Mouse (Mus musculus) hindbrain, embryonic 14.5 days (tissue): Measurements from ENCODE around the gene Nccrp1. TPM values are rescaled to one million over a fixed set of nuclear protein-coding genes. Genes with fewer than 3 reads are reported as not detected.

ENCODE experiments used
- ATAC-seq: fragments of 200-750 bp; cut with Nextera tagmentation; 2 replicates; pipeline ENCODE4 v1.8.0; 2017; ENCODE audit warnings: moderate number of reproducible peaks, mild to moderate bottlenecking, moderate TSS enrichment, moderate library complexity; ENCODE audit not compliant: low FRiP score
- DNase-seq: peaks from one replicate; pipeline ENCODE4 v3.0.0-alpha.2; 2015; ENCODE audit warnings: low spot score
- H3K27ac ChIP-seq: fragments of 300-500 bp; sonication (generic); 2 replicates; pipeline ENCODE4 v1.5.1; 2014; ENCODE audit warnings: mild to moderate bottlenecking, moderate library complexity
- H3K27me3 ChIP-seq: fragments of 300-500 bp; sonication (generic); 2 replicates; pipeline ENCODE4 v1.6.1; 2014; ENCODE audit warnings: mild to moderate bottlenecking, low read length, mixed read lengths; ENCODE audit not compliant: control insufficient read depth, insufficient read depth
- H3K36me3 ChIP-seq: fragments of 300-500 bp; sonication (generic); replicated peaks from 2 replicates; pipeline ENCODE4 v1.6.1; 2014; ENCODE audit not compliant: control insufficient read depth, insufficient read depth
- H3K4me1 ChIP-seq: fragments of 300-500 bp; sonication (generic); replicated peaks from 2 replicates; pipeline ENCODE4 v1.6.1; 2014; ENCODE audit warnings: antibody characterized with exemption, low read length, mixed read lengths; ENCODE audit not compliant: control insufficient read depth, insufficient read depth
- H3K4me2 ChIP-seq: fragments of 300-500 bp; sonication (generic); replicated peaks from 2 replicates; pipeline ENCODE4 v1.6.1; 2014; ENCODE audit warnings: mild to moderate bottlenecking, moderate library complexity
- H3K4me3 ChIP-seq: fragments of 300-500 bp; sonication (generic); replicated peaks from 2 replicates; pipeline ENCODE4 v1.5.1; 2014; ENCODE audit warnings: mild to moderate bottlenecking, low read length
- H3K9ac ChIP-seq: fragments of 300-500 bp; sonication (generic); 2 replicates; pipeline ENCODE4 v1.6.1; 2014
- H3K9me3 ChIP-seq: fragments of 300-500 bp; sonication (generic); 2 replicates; pipeline ENCODE4 v1.6.1; 2016; ENCODE audit warnings: low read length; ENCODE audit not compliant: control insufficient read depth
- WGBS: fragments of 180-500 bp; shearing (Covaris S2); extraction: QIAGEN DNeasy Blood & Tissue Kit; methylation state at CpG from one replicate; pipeline ENCODE4 v1.1.7; 2014; 5-methylcytosine and 5-hydroxymethylcytosine counted together
- polyA plus RNA-seq: library from polyadenylated mRNA; unstranded; fragments of >200 nt; fragmentation: Nextera tagmentation; extraction: Ambion mirVana; gene quantifications from 2 replicates; pipeline ENCODE4 v1.2.1, GENCODE M21; 2014

Nccrp1 gene
- polyA plus RNA-seq, 1 experiment from 2014 or later, result 0.12 TPM

DNA sequence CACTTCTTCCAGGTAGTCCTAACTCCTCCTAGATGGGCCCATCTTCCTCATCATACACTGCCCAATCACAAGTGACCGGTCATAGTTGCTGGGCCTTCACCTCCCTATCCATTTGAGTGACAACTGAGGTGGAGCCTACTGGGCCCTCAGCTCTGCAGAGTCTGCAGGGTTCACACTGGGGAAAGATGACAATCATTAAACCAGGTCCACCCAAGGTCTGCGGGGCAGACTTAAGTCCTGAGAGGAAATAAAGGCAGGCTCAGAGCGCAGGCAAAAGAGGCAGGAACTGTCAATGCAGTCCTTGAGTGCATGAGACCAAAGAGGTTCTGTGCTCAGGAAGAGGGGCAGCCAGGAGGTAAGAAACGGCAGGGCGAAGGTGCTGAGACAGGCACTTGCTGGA lies 25.6 kb upstream of the Nccrp1 start:
- Histone ChIP-seq H3K4me1 (peaks cover 5% of the 10 kb centered on the region; the same call in 1 of the 2 replicates), H3K4me2 (no peak overlapping the region), H3K9me3 (no peaks in the 10 kb centered on the region), H3K36me3 (peaks cover 9% of the 10 kb centered on the region), H3K9ac (no peak overlapping the region), H3K27me3 (no peaks in the 10 kb centered on the region), H3K4me3 (no peak overlapping the region), H3K27ac (no peak overlapping the region)
- 91% methylated on average over 5 of the region's 5 CpGs for WGBS
- ATAC-seq (no peak), DNase-seq (no peak)

DNA sequence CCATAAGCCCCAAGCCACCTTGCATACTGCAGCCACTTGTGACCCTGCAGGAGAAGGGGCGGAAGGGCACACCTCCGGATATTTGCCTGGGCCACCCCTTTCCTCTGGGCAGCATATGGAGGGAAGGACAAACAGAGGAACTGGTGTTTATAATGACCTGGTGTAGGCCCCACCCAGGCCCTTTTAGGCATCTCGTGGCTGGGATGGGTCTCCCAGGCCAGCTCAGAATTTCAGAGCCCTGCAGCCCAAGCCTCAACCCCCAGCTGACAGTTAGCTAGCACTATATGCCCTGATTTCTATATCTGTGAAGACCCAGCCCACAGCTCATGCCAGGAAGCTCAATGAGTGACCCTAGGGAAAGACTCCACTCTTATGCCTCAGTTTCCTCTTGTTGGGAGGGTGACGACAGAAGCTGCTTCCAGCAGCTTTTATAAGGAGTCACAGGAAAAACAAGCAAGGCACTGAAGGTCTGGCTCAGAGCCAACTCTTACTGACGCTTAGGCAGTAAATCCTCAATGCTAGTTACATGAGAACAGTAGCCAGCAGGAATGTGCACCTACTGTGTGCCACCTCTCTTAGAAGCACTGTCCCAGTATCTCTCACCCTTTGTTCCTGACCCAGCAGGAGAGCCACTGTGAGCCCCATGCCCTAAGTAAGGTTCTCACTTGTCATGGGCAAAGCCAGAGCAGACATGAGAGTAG lies 24.1 kb upstream of the Nccrp1 start:
- no peaks in the 10 kb centered on the region for H3K27me3 ChIP-seq
- no peak overlapping the region for H3K4me2 ChIP-seq
- 0 out of 2 replicates have a peak overlapping the region, but pooled peaks have one; percentile 17 for H3K9ac ChIP-seq
- peak; percentile 40 for DNase-seq
- no peaks in the 10 kb centered on the region; the same call in 1 of the 2 replicates for H3K4me1 ChIP-seq
- no peak for ATAC-seq
- H3K27ac ChIP-seq, result no peak overlapping the region; the same call in 1 of the 2 replicates
- H3K9me3 ChIP-seq, result no peaks in the 10 kb centered on the region
- 46% methylated on average over 5 of the region's 5 CpGs for WGBS
- no peak overlapping the region for H3K4me3 ChIP-seq
- H3K36me3 ChIP-seq, result peaks cover 25% of the 10 kb centered on the region

DNA sequence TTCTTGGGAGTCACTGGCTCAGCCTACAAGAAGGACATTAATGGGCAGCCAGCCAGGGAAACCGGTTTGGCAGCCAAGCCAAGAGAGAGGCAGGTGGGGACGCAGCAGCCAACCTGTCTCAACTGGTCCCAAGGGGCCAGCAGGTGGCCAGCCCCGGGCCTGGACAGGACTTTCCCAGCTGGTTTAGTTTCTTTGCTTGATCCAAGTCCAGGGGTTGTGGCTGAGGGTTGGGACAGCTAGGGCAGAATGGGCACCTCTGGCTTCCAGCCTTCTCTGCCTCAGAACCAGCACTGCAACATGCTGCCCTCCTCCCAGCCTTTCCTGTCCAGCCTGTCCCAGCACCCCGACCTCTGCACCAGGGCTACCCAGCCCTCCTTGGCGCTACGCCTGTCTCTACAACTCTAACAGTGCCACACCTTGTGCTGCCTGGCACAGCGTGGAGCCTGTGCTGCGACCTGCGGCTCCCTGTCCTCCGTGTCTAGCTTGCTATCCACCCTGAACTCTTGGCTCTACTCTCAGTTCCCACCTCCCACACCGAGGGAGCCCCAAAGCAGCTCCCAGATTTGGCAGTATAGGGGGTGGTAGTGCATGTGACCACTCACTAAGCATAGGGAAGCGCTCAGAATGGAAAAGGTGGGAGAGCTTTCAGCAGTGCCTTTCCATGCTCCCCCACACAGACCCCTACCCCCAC lies 23.4 kb upstream of the Nccrp1 start:
- Histone ChIP-seq H3K36me3 (peaks cover 32% of the 10 kb centered on the region), H3K4me3 (no peak overlapping the region), H3K4me1 (no peaks in the 10 kb centered on the region; the same call in 1 of the 2 replicates), H3K27ac (no peak overlapping the region), H3K4me2 (no peak overlapping the region), H3K9ac (0 out of 2 replicates have a peak overlapping the region, but pooled peaks have one; percentile 17), H3K9me3 (no peaks in the 10 kb centered on the region), H3K27me3 (no peaks in the 10 kb centered on the region)
- WGBS, result 70% methylated on average over 12 of the region's 12 CpGs
- ATAC-seq, result no peak
- peak; percentile 24 for DNase-seq

DNA sequence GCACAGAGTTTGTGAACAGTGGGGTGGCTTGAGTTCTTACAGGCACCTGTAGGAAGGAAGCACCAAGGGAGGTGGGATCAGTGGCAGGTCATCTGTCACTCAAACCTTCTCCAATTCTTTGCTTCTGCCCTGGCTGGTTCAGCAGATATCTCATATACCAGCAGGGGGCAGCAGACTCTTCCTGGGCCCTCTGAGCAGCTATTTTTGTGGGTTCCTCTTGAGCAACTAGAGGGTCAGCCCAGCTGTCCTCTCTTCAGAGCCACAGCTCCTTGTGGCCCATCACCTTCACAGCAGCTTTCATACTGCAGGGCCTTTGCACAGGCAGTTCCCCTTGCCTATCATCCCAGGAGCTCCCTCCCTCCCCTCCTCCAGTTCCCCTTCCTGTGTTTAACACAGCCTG lies 21.2 kb upstream of the Nccrp1 start:
- H3K27me3 ChIP-seq, result no peaks in the 10 kb centered on the region
- DNase-seq (peak; percentile 66), ATAC-seq (no peak)
- no peak overlapping the region for H3K4me2 ChIP-seq
- no peak overlapping the region for H3K4me3 ChIP-seq
- H3K9me3 ChIP-seq, result no peaks in the 10 kb centered on the region
- no peak overlapping the region for H3K9ac ChIP-seq
- peaks cover 53% of the 10 kb centered on the region for H3K36me3 ChIP-seq
- no peaks in the 10 kb centered on the region; the same call in 1 of the 2 replicates for H3K4me1 ChIP-seq
- H3K27ac ChIP-seq, result no peak overlapping the region

DNA sequence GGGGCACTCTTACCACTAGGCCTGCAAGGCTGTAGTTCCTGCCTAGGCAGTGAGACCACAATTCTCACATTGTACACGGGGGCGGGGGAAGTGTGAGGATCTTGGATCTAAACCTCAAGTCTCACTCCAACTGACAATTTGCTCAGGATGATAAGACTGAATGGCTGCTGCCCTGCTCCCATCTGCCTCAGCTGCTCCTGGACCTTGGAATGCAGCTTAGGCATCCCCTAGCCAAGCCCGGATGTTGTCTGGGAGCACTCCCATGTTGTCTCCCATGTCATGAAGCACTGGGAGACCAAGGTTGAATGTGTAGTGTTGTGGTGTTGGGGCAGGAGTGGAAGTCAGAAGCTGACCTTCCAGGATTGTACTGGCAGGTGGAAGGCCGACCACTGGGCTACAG lies 20.5 kb upstream of the Nccrp1 start:
- Histone ChIP-seq H3K4me2 (no peak overlapping the region), H3K27me3 (no peaks in the 10 kb centered on the region), H3K36me3 (peaks cover 60% of the 10 kb centered on the region), H3K9ac (no peak overlapping the region), H3K9me3 (no peaks in the 10 kb centered on the region), H3K4me3 (no peak overlapping the region), H3K27ac (no peak overlapping the region), H3K4me1 (no peaks in the 10 kb centered on the region; the same call in 1 of the 2 replicates)
- WGBS, result 92% methylated on average over 4 of the region's 4 CpGs
- DNase-seq (no peak), ATAC-seq (no peak)

DNA sequence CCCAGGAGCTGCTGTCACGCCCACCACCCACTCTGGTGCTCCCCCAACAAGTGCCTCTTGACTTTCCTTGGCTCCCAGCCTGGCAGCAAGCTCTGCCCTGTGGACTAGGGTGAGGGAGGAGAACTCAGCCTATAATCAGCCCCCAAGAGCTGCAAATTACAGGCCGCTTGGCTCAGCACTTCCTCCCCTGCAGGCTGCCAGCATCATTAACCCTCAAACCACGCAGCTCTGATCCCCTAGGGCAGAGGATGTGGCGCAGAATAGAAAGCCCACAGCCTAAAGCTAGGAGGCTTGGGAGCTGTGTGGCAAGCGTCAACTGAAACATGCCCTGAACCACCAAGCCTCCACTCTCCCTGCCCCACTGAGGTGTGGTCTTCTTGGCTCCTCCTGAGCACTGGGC lies 18.4 kb upstream of the Nccrp1 start:
- H3K4me3 ChIP-seq, result no peak overlapping the region
- no peaks in the 10 kb centered on the region; the same call in 1 of the 2 replicates for H3K4me1 ChIP-seq
- no peak for DNase-seq
- no peaks in the 10 kb centered on the region for H3K27me3 ChIP-seq
- WGBS, result 87% methylated on average over 5 of the region's 5 CpGs
- ATAC-seq, result no peak
- H3K36me3 ChIP-seq, result peaks cover 69% of the 10 kb centered on the region
- H3K27ac ChIP-seq, result no peak overlapping the region
- no peak overlapping the region for H3K9ac ChIP-seq
- no peaks in the 10 kb centered on the region for H3K9me3 ChIP-seq
- no peak overlapping the region for H3K4me2 ChIP-seq

DNA sequence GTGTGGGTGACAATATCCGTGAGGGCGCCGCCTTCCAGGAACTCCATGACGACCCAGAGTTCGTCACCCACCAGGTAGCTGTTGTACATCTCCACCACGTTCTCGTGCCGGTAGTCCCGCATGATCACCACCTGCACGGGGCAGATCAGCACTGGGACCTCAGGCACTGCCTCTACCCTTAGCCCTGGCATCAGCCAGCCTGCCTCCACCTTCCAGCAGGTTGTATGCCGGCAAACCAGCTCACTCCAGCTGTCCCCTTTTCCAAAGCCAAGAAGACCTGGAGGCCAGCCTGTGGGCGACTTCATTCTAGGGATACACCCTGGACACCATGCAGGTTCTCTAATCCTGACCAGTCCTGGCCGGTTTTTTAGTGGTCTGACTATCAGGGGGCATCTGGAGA lies 15.9 kb upstream of the Nccrp1 start:
- DNase-seq (no peak), ATAC-seq (no peak)
- Histone ChIP-seq H3K27ac (no peak overlapping the region), H3K4me1 (no peaks in the 10 kb centered on the region), H3K36me3 (peaks cover 85% of the 10 kb centered on the region), H3K27me3 (no peaks in the 10 kb centered on the region), H3K4me2 (no peak overlapping the region), H3K9ac (no peak overlapping the region), H3K4me3 (no peak overlapping the region), H3K9me3 (no peaks in the 10 kb centered on the region)
- 92% methylated on average over 13 of the region's 13 CpGs for WGBS

DNA sequence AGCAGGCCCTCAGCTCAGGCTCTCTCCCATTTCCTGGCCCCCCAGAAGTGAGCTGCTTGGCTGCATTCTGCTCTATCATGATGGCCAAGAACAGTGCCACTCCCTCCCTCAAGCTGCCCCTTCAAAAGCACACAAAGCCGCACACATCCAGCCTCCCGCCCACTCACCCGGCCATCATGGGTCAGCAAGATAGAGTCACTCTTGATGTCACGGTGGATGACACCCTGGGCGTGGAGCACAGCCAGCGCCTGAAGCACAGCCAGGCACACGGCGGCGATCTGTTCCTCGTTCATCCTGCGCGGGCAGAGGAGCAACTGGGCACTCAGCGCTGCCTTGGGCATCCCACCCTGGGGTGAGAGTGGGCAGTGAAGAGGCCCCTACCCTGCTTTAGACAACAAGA lies 15.3 kb upstream of the Nccrp1 start:
- ATAC-seq (no peak), DNase-seq (no peak)
- H3K9ac ChIP-seq, result no peak overlapping the region
- no peak overlapping the region for H3K27ac ChIP-seq
- H3K4me3 ChIP-seq, result no peak overlapping the region
- H3K4me2 ChIP-seq, result no peak overlapping the region
- WGBS, result 88% methylated on average over 12 of the region's 13 CpGs
- H3K27me3 ChIP-seq, result no peaks in the 10 kb centered on the region
- H3K9me3 ChIP-seq, result no peaks in the 10 kb centered on the region
- peaks cover 83% of the 10 kb centered on the region for H3K36me3 ChIP-seq
- H3K4me1 ChIP-seq, result no peaks in the 10 kb centered on the region

DNA sequence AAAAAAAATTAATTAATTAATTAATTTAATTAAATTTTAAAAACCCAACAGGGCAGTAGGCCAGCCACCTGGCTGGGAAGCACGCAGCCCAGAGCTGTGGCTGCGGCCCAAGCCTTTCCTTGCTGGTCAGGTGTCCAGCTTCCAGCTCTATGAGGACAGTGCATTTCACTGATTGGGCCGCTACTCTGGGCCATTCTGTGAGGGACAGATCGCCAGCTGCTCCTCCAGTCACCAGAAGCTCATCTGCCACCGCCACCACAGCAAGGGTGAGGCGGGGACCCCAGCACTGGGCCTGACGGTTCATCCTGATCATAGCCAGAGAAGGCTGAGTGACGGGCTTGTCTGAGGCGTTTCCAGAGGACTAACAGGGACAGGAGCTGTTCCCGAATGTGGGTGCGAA lies 14.9 kb upstream of the Nccrp1 start:
- Histone ChIP-seq H3K9ac (no peak overlapping the region), H3K4me2 (no peak overlapping the region), H3K4me1 (no peaks in the 10 kb centered on the region), H3K9me3 (no peaks in the 10 kb centered on the region), H3K27ac (no peak overlapping the region), H3K4me3 (no peak overlapping the region), H3K36me3 (peaks cover 78% of the 10 kb centered on the region), H3K27me3 (no peaks in the 10 kb centered on the region)
- no peak for DNase-seq
- 92% methylated on average over 11 of the region's 11 CpGs for WGBS
- ATAC-seq, result no peak
